Comparison of ENCODE assay signal across 10 mouse cellular contexts in the genomic region with DNA sequence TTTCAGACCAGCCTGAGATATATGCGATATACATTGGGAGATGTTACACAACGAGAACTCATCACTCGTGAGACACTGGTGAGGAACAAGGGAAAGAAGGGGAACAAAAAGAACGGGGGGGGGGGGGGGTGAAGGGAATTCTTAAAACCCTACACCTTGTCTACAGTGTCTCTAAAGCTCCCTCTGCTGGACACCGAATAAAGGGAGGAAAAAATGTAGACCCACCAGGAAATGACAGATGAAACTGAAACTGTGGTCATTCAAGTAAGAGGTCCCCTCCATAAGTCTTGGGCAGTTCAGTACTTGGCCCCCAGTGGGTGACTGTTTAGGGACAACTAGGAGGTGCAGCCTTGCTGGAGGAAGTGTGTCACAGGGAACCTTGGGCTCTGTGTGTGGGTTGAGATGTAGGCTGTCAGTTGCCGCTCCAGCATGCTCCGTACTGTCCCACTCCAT. TPM values are rescaled to one million over a fixed set of nuclear protein-coding genes. Genes with fewer than 3 reads are reported as not detected.
A peak's percentile ranks its signal among the peaks of the same experiment; 100 is the strongest.
DNase-seq lines count a peak whose midpoint lies in the region; ATAC-seq and TF ChIP-seq lines count a peak whose summit lies in the region.
"Had no signal": no experiment of that assay in that cellular context is flagged by ENCODE, and none has a peak within 500 bp of the region (broad histone marks: within the 10 kb centered on the region; RNA-seq: fewer than 3 reads in every experiment).

No protein-coding gene starts in this region.

- no peaks in the 10 kb centered on the region for H3K79me2 ChIP-seq in CH12.LX (replicated peaks; ENCODE audit: control insufficient read depth, extremely low read depth, insufficient read depth, poor library complexity, severe bottlenecking)

- no peaks in the 10 kb centered on the region for H3K27me3 ChIP-seq in kidney, embryonic 16.5 days (ENCODE audit: insufficient read depth, low read length)
- no peaks in the 10 kb centered on the region for H3K27me3 ChIP-seq in CH12.LX (replicated peaks)
- H3K27me3 ChIP-seq in liver, embryonic 16.5 days (ENCODE audit: control insufficient read depth, insufficient read depth, low read depth, low read length), result no peaks in the 10 kb centered on the region
- H3K27me3 ChIP-seq in splenic B cell, adult 2 months (ENCODE audit: control insufficient read depth, insufficient read depth, low read length, poor library complexity, severe bottlenecking), result no peaks in the 10 kb centered on the region
- H3K27me3 ChIP-seq: embryonic facial prominence, embryonic 13.5 days; limb, embryonic 13.5 days had no signal

- H3K36me3 ChIP-seq in kidney, embryonic 16.5 days (ENCODE audit: insufficient read depth, low read length), result peaks cover 11% of the 10 kb centered on the region
- H3K36me3 ChIP-seq in CH12.LX (replicated peaks in 1 of 2; ENCODE audit: control insufficient read depth in 1 of 2, insufficient read depth in 1 of 2, low read length in 1 of 2), result peaks cover 2 to 17% of the 10 kb centered on the region in 2 experiments
- H3K36me3 ChIP-seq in liver, embryonic 16.5 days (ENCODE audit: control insufficient read depth, insufficient read depth), result no peaks in the 10 kb centered on the region; the same call in 1 of the 2 replicates
- H3K36me3 ChIP-seq in splenic B cell, adult 2 months (ENCODE audit: control insufficient read depth, insufficient read depth, low read length, poor library complexity, severe bottlenecking), result peaks cover 6% of the 10 kb centered on the region

- TF ChIP-seq EP300 in CH12.LX (IDR thresholded peaks at IDR 0.05; ENCODE audit: low read length), result peak; percentile 68; the same call in 1 of the 2 replicates

- no peak overlapping the region for H3K4me3 ChIP-seq in kidney, embryonic 16.5 days (ENCODE audit: low read length)
- H3K4me3 ChIP-seq in CH12.LX (replicated peaks in 1 of 3; ENCODE audit: low read depth in 2 of 3, low read length in 2 of 3, poor library complexity in 1 of 3), result peak overlapping the region in 2 of 3 experiments; percentile 21 to 24
- no peak overlapping the region for H3K4me3 ChIP-seq in liver, embryonic 16.5 days (ENCODE audit: low read depth, low read length)
- H3K4me3 ChIP-seq: embryonic facial prominence, embryonic 13.5 days; limb, embryonic 13.5 days had no signal

- H3K4me2 ChIP-seq in kidney, embryonic 16.5 days (replicated peaks; ENCODE audit: low read depth, low read length), result no peak overlapping the region
- peak overlapping the region; percentile 70 for H3K4me2 ChIP-seq in CH12.LX (ENCODE audit: insufficient read depth, low read depth, poor library complexity, severe bottlenecking)
- no peak overlapping the region for H3K4me2 ChIP-seq in liver, embryonic 16.5 days (ENCODE audit: low read depth, low read length)
- H3K4me2 ChIP-seq: embryonic facial prominence, embryonic 13.5 days; limb, embryonic 13.5 days had no signal

- no peak overlapping the region for H3K27ac ChIP-seq in kidney, embryonic 16.5 days (ENCODE audit: low read length)
- peak overlapping the region; percentile 51 for H3K27ac ChIP-seq in CH12.LX (ENCODE audit: insufficient read depth, low read depth)
- H3K27ac ChIP-seq in liver, embryonic 16.5 days (ENCODE audit: low read length), result no peak overlapping the region
- H3K27ac ChIP-seq: embryonic facial prominence, embryonic 13.5 days; limb, embryonic 13.5 days had no signal

- no peak for ATAC-seq in kidney, embryonic 16.5 days (ENCODE audit: low FRiP score, low TSS enrichment)
- ATAC-seq in liver, embryonic 16.5 days (ENCODE audit: low read depth), result 0 out of 2 replicates have a peak, but pooled peaks have one; percentile 13

- peak; percentile 42 to 75; a peak in 3 of 4 replicates for TF ChIP-seq CTCF in CH12.LX (conservative IDR thresholded peaks at IDR 0.05 in 1 of 2, IDR thresholded peaks at IDR 0.05 in 1 of 2; ENCODE audit: low read depth in 2 of 2, low read length in 2 of 2)

- intact Hi-C loops in gastrocnemius, postnatal 36 days (cut with DNase I), result no loop called here

- in situ Hi-C loops in CH12.LX (cut with MboI; ENCODE audit: low pct_ligation_motif_present, low pct_unique_long_range_greater_than_20kb, low sequenced_read_pairs), result no loop called here

- H3K9ac ChIP-seq in kidney, embryonic 16.5 days (replicated peaks; ENCODE audit: low read length), result no peak overlapping the region
- peak overlapping the region; percentile 12; the same call in 1 of the 2 replicates for H3K9ac ChIP-seq in CH12.LX (ENCODE audit: insufficient read depth, low read depth)
- H3K9ac ChIP-seq in liver, embryonic 16.5 days (ENCODE audit: low read depth, low read length), result no peak overlapping the region
- H3K9ac ChIP-seq: embryonic facial prominence, embryonic 13.5 days; limb, embryonic 13.5 days had no signal

- peak; percentile 18 to 34 for DNase-seq in kidney, adult 8-10 months
- DNase-seq in CH12.LX (ENCODE audit: extremely low read depth), result peak; percentile 82
- peak; percentile 60 for DNase-seq in brain, adult 2 months (ENCODE audit: low read depth, low spot score)
- peak; percentile 53 for DNase-seq in heart, postnatal 4 days
- DNase-seq in splenic B cell, adult 2 months (ENCODE audit: low read depth, low spot score), result peak; percentile 79
- DNase-seq in gastrocnemius, postnatal 36 days, result no peak

- TF ChIP-seq POLR2A in CH12.LX (IDR thresholded peaks at IDR 0.05; ENCODE audit: low read depth, low read length), result no peak

- peak; percentile 44 for TF ChIP-seq RAD21 in CH12.LX (IDR thresholded peaks at IDR 0.05; ENCODE audit: low read depth, low read length)

- dilution Hi-C loops in CH12.LX (cut with MboI; ENCODE audit: extremely low pct_ligation_motif_present, extremely low pct_unique_long_range_greater_than_20kb, low sequenced_read_pairs), result no loop called here

- WGBS in kidney, embryonic 16.5 days, result 70% methylated on average over 7 of the region's 7 CpGs
- 52% methylated on average over 7 of the region's 7 CpGs for WGBS in liver, embryonic 16.5 days (ENCODE audit: insufficient replicate concordance)

- no peaks in the 10 kb centered on the region for H3K9me3 ChIP-seq in kidney, embryonic 16.5 days (ENCODE audit: low read length)
- no peaks in the 10 kb centered on the region for H3K9me3 ChIP-seq in CH12.LX (replicated peaks; ENCODE audit: low read length)
- H3K9me3 ChIP-seq in liver, embryonic 16.5 days (replicated peaks; ENCODE audit: control insufficient read depth, low read length), result no peaks in the 10 kb centered on the region
- H3K9me3 ChIP-seq: embryonic facial prominence, embryonic 13.5 days; limb, embryonic 13.5 days had no signal

- no peaks in the 10 kb centered on the region for H3K4me1 ChIP-seq in kidney, embryonic 16.5 days (ENCODE audit: insufficient read depth, low read length)
- H3K4me1 ChIP-seq in CH12.LX (ENCODE audit: control insufficient read depth in 1 of 2, insufficient read depth in 2 of 2), result peaks cover 4 to 6% of the 10 kb centered on the region in 2 experiments
- no peaks in the 10 kb centered on the region; the same call in 1 of the 2 replicates for H3K4me1 ChIP-seq in liver, embryonic 16.5 days (ENCODE audit: control insufficient read depth, low read depth, low read length)
- H3K4me1 ChIP-seq: embryonic facial prominence, embryonic 13.5 days; limb, embryonic 13.5 days had no signal

TF ChIP-seq in CH12.LX, 34 proteins besides CTCF, POLR2A, EP300 and RAD21 (continues in another document):
- TF ChIP-seq MAZ (IDR thresholded peaks at IDR 0.05; ENCODE audit: low read depth, low read length) (peak; percentile 60; the same call in 1 of the 2 replicates), MAFK (IDR thresholded peaks at IDR 0.05; ENCODE audit: insufficient replicate concordance, low read length) (0 out of 2 replicates have a peak, but pooled peaks have one; percentile 30), UBTF (IDR thresholded peaks at IDR 0.05; ENCODE audit: low read depth, low read length) (no peak), CHD1 (IDR thresholded peaks at IDR 0.05; ENCODE audit: low read depth, low read length) (no peak), NELFE (IDR thresholded peaks at IDR 0.05; ENCODE audit: low read depth, low read length) (peak; percentile 44; the same call in 1 of the 2 replicates), KAT2A (IDR thresholded peaks at IDR 0.05; ENCODE audit: insufficient replicate concordance, low read length) (no peak), MYC (IDR thresholded peaks at IDR 0.05; ENCODE audit: low read depth, low read length) (peak; percentile 66; the same call in 1 of the 2 replicates), BHLHE40 (IDR thresholded peaks at IDR 0.05; ENCODE audit: low read depth, low read length) (0 out of 2 replicates have a peak, but pooled peaks have one; percentile 23), MXI1 (IDR thresholded peaks at IDR 0.05; ENCODE audit: low read depth, low read length) (peak; percentile 54; the same call in 1 of the 2 replicates), POLR2AphosphoS2 (IDR thresholded peaks at IDR 0.05; ENCODE audit: low read depth, low read length) (no peak), E2F4 (IDR thresholded peaks at IDR 0.05; ENCODE audit: insufficient replicate concordance, low read depth, low read length) (0 out of 2 replicates have a peak, but pooled peaks have one; percentile 21), GABPA (IDR thresholded peaks at IDR 0.05; ENCODE audit: insufficient replicate concordance, low read depth, low read length) (no peak), NRF1 (IDR thresholded peaks at IDR 0.05; ENCODE audit: low read depth, low read length) (no peak), SIN3A (IDR thresholded peaks at IDR 0.05; ENCODE audit: low read length) (0 out of 2 replicates have a peak, but pooled peaks have one; percentile 47), ELF1 (IDR thresholded peaks at IDR 0.05; ENCODE audit: low read depth, low read length) (peak; percentile 60; the same call in 1 of the 2 replicates), HCFC1 (IDR thresholded peaks at IDR 0.05; ENCODE audit: low read depth, low read length) (peak; percentile 40; the same call in 1 of the 2 replicates)

RNA-seq across cellular contexts. Expression of gene Mylk3, which starts 21.9 kb away (rescaled TPM):
- polyA plus RNA-seq in kidney, embryonic 16.5 days (2015; fragmentation: Nextera tagmentation; extraction: Ambion mirVana), result 1.7 and 1.9 TPM in 2 replicates
- total RNA-seq in CH12.LX (2012; rRNA removed) (0.04 and 0.08 TPM in 2 replicates), CH12.LX (2014; rRNA removed) (0.07 TPM in 2 replicates)
- not detected in 2 replicates for polyA plus RNA-seq in CH12.LX (2012; ENCODE audit: insufficient read length, low read depth)
- total RNA-seq in heart, postnatal 4 days (2021), result 100 to 1,000 TPM; 245 to 262 TPM
- 66.3 and 66.8 TPM in 2 replicates for polyA plus RNA-seq in liver, embryonic 16.5 days (2015; fragmentation: Nextera tagmentation; extraction: Ambion mirVana)
- under 1 TPM; 0.38 to 0.54 TPM for total RNA-seq in gastrocnemius, postnatal 36 days (2021)

RNA-seq across cellular contexts. Expression of gene 4921524J17Rik, which starts 24.6 kb away (rescaled TPM):
- polyA plus RNA-seq in kidney, embryonic 16.5 days (2015; fragmentation: Nextera tagmentation; extraction: Ambion mirVana), result 38.8 and 40.3 TPM in 2 replicates
- total RNA-seq in CH12.LX (2012; rRNA removed) (10.2 and 10.3 TPM in 2 replicates), CH12.LX (2014; rRNA removed) (25.1 and 25.2 TPM in 2 replicates)
- polyA plus RNA-seq in CH12.LX (2012; ENCODE audit: insufficient read length, low read depth), result 28.8 and 36.5 TPM in 2 replicates
- total RNA-seq in heart, postnatal 4 days (2021), result 10 to 100 TPM; 17.3 to 22.7 TPM
- polyA plus RNA-seq in liver, embryonic 16.5 days (2015; fragmentation: Nextera tagmentation; extraction: Ambion mirVana), result 14.5 and 17.0 TPM in 2 replicates
- total RNA-seq in gastrocnemius, postnatal 36 days (2021), result 10 to 100 TPM; 11.4 to 14.2 TPM

Comparison
In these comparisons a context has a peak if more than half of its experiments do, and no peak if none do; other contexts are left out.
1. DNase-seq: peak in kidney, adult 8-10 months (2 of 2), CH12.LX (single experiment), brain, adult 2 months (single experiment), heart, postnatal 4 days (single experiment) and splenic B cell, adult 2 months (single experiment); none in gastrocnemius, postnatal 36 days (0 of 2).
2. H3K4me3 ChIP-seq: peak in CH12.LX (2 of 3); none in kidney, embryonic 16.5 days (single experiment) and liver, embryonic 16.5 days (single experiment).
3. RNA of gene Mylk3, which starts 21.9 kb away (total RNA-seq): 245 to 262 TPM in heart, postnatal 4 days; 0.38 to 0.54 TPM in gastrocnemius, postnatal 36 days and 0.04 to 0.08 TPM in CH12.LX; every median in the first group is over 100 times any median in the second.